Mouse (Mus musculus): Measurements from ENCODE around the gene Mybpc3. TPM values are rescaled to one million over a fixed set of nuclear protein-coding genes. Genes with fewer than 3 reads are reported as not detected.

The Mybpc3 gene
- polyA plus RNA-seq, 1 experiment from 2014 or later: not detected

- 23% methylated on average over 12 of the region's 12 CpGs for WGBS
- peak overlapping the region; percentile 40 for H3K4me3 ChIP-seq (ENCODE audit: low read depth, low read length)
- H3K9ac ChIP-seq (ENCODE audit: low read depth, low read length): peak overlapping the region; percentile 53; the same call in 1 of the 2 replicates
- H3K4me2 ChIP-seq (replicated peaks; ENCODE audit: low read depth): peak overlapping the region; percentile 91
- TF ChIP-seq CTCF (IDR thresholded peaks at IDR 0.05; ENCODE audit: low read depth): no peak
- no peaks in the 10 kb centered on the region for H3K36me3 ChIP-seq (ENCODE audit: control insufficient read depth, insufficient read depth)
- no peaks in the 10 kb centered on the region; the same call in none of the 2 replicates for H3K27me3 ChIP-seq (replicated peaks; ENCODE audit: control insufficient read depth, insufficient read depth, low read length)
- no peaks in the 10 kb centered on the region for H3K9me3 ChIP-seq (ENCODE audit: control insufficient read depth)
- H3K4me1 ChIP-seq (replicated peaks; ENCODE audit: control insufficient read depth, insufficient read depth, low read length): 0 out of 2 replicates have a peak, but pooled peaks cover 3% of the 10 kb centered on the region
- no peak for ATAC-seq
- no peak overlapping the region for H3K27ac ChIP-seq (ENCODE audit: low read depth, low read length)
These were observed 2.4 kb upstream of the Mybpc3 start for GRCm38 (mm10) chr2:91115578-91115970.

- WGBS: 77% methylated on average over 5 of the region's 5 CpGs
- Histone ChIP-seq H3K9ac (ENCODE audit: low read depth, low read length) (no peak overlapping the region), H3K27ac (ENCODE audit: low read depth, low read length) (no peak overlapping the region), H3K4me1 (replicated peaks; ENCODE audit: control insufficient read depth, insufficient read depth, low read length) (0 out of 2 replicates have a peak, but pooled peaks cover 3% of the 10 kb centered on the region), H3K4me2 (replicated peaks; ENCODE audit: low read depth) (no peak overlapping the region), H3K4me3 (ENCODE audit: low read depth, low read length) (no peak overlapping the region), H3K27me3 (replicated peaks; ENCODE audit: control insufficient read depth, insufficient read depth, low read length) (no peaks in the 10 kb centered on the region; the same call in none of the 2 replicates), H3K9me3 (ENCODE audit: control insufficient read depth) (no peaks in the 10 kb centered on the region), H3K36me3 (ENCODE audit: control insufficient read depth, insufficient read depth) (no peaks in the 10 kb centered on the region)
- no peak for ATAC-seq
- no peak for TF ChIP-seq CTCF (IDR thresholded peaks at IDR 0.05; ENCODE audit: low read depth)
These were observed 1.1 kb upstream of the Mybpc3 start for GRCm38 (mm10) chr2:91116842-91117241.

DNA sequence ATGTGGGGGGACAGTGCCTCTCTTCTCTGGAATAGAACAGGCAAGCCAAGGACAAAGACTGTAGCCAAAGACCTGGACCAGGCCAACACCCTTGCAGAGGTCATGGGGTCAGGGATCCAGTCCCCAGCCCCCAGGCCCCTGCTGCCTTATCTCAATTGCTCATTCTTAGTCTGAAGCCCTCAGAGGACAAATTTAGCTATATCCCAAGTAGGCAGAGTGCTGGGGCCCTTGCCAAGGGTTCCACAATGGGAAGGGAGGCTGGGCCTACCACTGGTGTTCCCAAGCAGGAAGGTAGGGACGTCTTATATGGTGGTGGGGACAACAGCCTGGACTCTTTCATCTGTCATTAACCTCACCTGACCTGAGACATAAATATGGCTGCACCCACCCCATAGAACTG, 703 bp downstream of the Mybpc3 start:
- H3K4me2 ChIP-seq (replicated peaks; ENCODE audit: low read depth): no peak overlapping the region
- ATAC-seq: no peak
- 68% methylated on average over 1 of the region's 1 CpGs for WGBS
- no peak overlapping the region for H3K9ac ChIP-seq (ENCODE audit: low read depth, low read length)
- no peaks in the 10 kb centered on the region for H3K36me3 ChIP-seq (ENCODE audit: control insufficient read depth, insufficient read depth)
- no peaks in the 10 kb centered on the region; the same call in none of the 2 replicates for H3K27me3 ChIP-seq (replicated peaks; ENCODE audit: control insufficient read depth, insufficient read depth, low read length)
- no peak overlapping the region for H3K4me3 ChIP-seq (ENCODE audit: low read depth, low read length)
- 0 out of 2 replicates have a peak, but pooled peaks cover 3% of the 10 kb centered on the region for H3K4me1 ChIP-seq (replicated peaks; ENCODE audit: control insufficient read depth, insufficient read depth, low read length)
- H3K27ac ChIP-seq (ENCODE audit: low read depth, low read length): no peak overlapping the region
- no peaks in the 10 kb centered on the region for H3K9me3 ChIP-seq (ENCODE audit: control insufficient read depth)
- no peak for TF ChIP-seq CTCF (IDR thresholded peaks at IDR 0.05; ENCODE audit: low read depth)

DNA sequence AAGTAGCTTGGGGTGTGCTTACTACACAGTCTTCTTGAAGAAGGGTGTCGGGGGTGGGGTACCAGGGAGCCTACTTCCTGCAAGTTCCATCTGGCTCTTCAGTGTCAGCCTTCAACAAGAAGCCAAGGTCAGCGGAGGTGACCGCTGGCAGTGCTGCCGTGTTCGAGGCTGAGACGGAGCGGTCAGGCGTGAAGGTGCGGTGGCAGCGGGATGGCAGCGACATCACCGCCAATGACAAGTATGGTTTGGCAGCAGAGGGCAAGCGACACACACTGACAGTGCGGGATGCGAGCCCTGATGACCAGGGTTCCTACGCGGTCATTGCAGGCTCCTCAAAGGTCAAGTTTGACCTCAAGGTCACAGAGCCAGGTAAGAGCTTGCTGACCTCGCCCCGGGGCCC, 1.1 kb downstream of the Mybpc3 start:
- WGBS: 89% methylated on average over 19 of the region's 19 CpGs
- Histone ChIP-seq H3K4me1 (replicated peaks; ENCODE audit: control insufficient read depth, insufficient read depth, low read length) (0 out of 2 replicates have a peak, but pooled peaks cover 3% of the 10 kb centered on the region), H3K27ac (ENCODE audit: low read depth, low read length) (no peak overlapping the region), H3K9ac (ENCODE audit: low read depth, low read length) (no peak overlapping the region), H3K4me3 (ENCODE audit: low read depth, low read length) (no peak overlapping the region), H3K4me2 (replicated peaks; ENCODE audit: low read depth) (no peak overlapping the region), H3K9me3 (ENCODE audit: control insufficient read depth) (no peaks in the 10 kb centered on the region), H3K36me3 (ENCODE audit: control insufficient read depth, insufficient read depth) (no peaks in the 10 kb centered on the region), H3K27me3 (replicated peaks; ENCODE audit: control insufficient read depth, insufficient read depth, low read length) (no peaks in the 10 kb centered on the region; the same call in none of the 2 replicates)
- no peak for ATAC-seq
- TF ChIP-seq CTCF (IDR thresholded peaks at IDR 0.05; ENCODE audit: low read depth): no peak

DNA sequence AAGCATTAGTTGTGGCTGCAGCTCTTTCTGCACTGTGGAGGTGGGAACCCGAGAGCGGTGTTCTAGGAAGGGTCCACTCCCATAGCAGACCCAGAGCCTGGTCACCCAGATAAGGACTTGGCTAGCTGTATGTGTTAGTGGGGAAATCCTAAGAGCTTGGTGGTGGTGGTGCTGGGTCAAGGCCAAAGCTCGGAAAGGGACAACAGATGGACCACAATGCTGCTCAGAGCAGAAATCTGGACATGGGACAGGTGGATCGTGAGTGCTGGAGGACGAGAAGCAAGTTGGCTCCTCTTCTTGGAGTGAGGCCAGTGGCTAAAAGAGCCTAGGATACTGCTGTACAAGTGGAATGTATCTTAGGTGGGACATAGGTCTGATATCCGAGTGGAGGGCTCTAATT, 1.6 kb downstream of the Mybpc3 start:
- H3K4me3 ChIP-seq (ENCODE audit: low read depth, low read length): no peak overlapping the region
- no peaks in the 10 kb centered on the region for H3K9me3 ChIP-seq (ENCODE audit: control insufficient read depth)
- ATAC-seq: no peak
- H3K36me3 ChIP-seq (ENCODE audit: control insufficient read depth, insufficient read depth): no peaks in the 10 kb centered on the region
- WGBS: 83% methylated on average over 6 of the region's 6 CpGs
- no peak overlapping the region for H3K4me2 ChIP-seq (replicated peaks; ENCODE audit: low read depth)
- H3K27me3 ChIP-seq (replicated peaks; ENCODE audit: control insufficient read depth, insufficient read depth, low read length): no peaks in the 10 kb centered on the region; the same call in none of the 2 replicates
- no peak overlapping the region for H3K9ac ChIP-seq (ENCODE audit: low read depth, low read length)
- 0 out of 2 replicates have a peak, but pooled peaks cover 3% of the 10 kb centered on the region for H3K4me1 ChIP-seq (replicated peaks; ENCODE audit: control insufficient read depth, insufficient read depth, low read length)
- no peak for TF ChIP-seq CTCF (IDR thresholded peaks at IDR 0.05; ENCODE audit: low read depth)
- H3K27ac ChIP-seq (ENCODE audit: low read depth, low read length): no peak overlapping the region

- no peak overlapping the region for H3K4me3 ChIP-seq (ENCODE audit: low read depth, low read length)
- no peaks in the 10 kb centered on the region for H3K36me3 ChIP-seq (ENCODE audit: control insufficient read depth, insufficient read depth)
- 57% methylated on average over 6 of the region's 6 CpGs for WGBS
These were observed 2.3 kb downstream of the Mybpc3 start for GRCm38 (mm10) chr2:91120261-91120671.

More at GRCm38 (mm10) chr2:91120261-91120671, 2.3 kb downstream of the Mybpc3 start:
- Histone ChIP-seq H3K4me2 (replicated peaks; ENCODE audit: low read depth) (no peak overlapping the region), H3K4me1 (replicated peaks; ENCODE audit: control insufficient read depth, insufficient read depth, low read length) (0 out of 2 replicates have a peak, but pooled peaks cover 2% of the 10 kb centered on the region), H3K9me3 (ENCODE audit: control insufficient read depth) (no peaks in the 10 kb centered on the region), H3K27me3 (replicated peaks; ENCODE audit: control insufficient read depth, insufficient read depth, low read length) (no peaks in the 10 kb centered on the region; the same call in none of the 2 replicates), H3K9ac (ENCODE audit: low read depth, low read length) (no peak overlapping the region), H3K27ac (ENCODE audit: low read depth, low read length) (no peak overlapping the region)
- no peak for TF ChIP-seq CTCF (IDR thresholded peaks at IDR 0.05; ENCODE audit: low read depth)
- ATAC-seq: no peak

Data from intestine, postnatal 0 days (tissue).